Mouse (Mus musculus) layer of hippocampus, adult 6 months (tissue): Measurements from ENCODE around the gene 8030474K03Rik. TPM values are rescaled to one million over a fixed set of nuclear protein-coding genes. Genes with fewer than 3 reads are reported as not detected.

Experiments used
- long read RNA-seq, 2 experiments: library from polyadenylated mRNA; unstranded; transcript quantifications; one replicate each; pipeline ENCODE4 v2.0.0; 2019 to 2020
- polyA plus RNA-seq: library from polyadenylated mRNA; unstranded; fragments of <200 nt; fragmentation: Nextera tagmentation; gene quantifications from 2 replicates; pipeline ENCODE4 v1.2.3, GENCODE M21; 2021

The 8030474K03Rik gene
- 0.11 TPM in 1 of 2 replicates, not detected in the other for polyA plus RNA-seq
- long read RNA-seq, experiment 1 = 0 reads
- long read RNA-seq, experiment 2 = 0 reads

DNA sequence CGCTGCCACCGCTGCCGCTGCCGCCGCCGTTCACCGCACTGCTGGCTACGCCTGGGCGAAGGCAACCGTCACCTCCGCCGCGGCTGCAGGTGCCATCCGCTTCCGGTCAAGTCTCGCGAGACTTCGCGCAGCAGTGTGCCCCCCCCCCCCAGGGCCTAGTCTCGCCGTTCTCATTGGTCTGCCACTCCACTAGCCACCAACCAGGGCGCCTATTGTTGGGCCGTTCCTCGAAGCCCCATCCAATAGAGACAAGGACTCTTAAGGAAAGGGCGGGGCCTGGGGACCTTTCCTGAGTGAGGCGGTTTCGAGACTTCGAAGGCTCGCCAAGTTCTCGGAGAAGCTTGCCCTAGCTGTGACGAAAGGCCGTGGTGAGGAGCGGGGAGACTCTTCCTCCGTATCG lies at the start of gene 8030474K03Rik, which contains the start of gene Gm4779:
8030474K03Rik (plus strand) TSS at position 315 of the 400 bp plus-strand sequence.
Gm4779 (minus strand) TSS at position 82 of the 400 bp plus-strand sequence.

Other genes with a start within 250 kb of the 8030474K03Rik start
- 23.4 and 25.8 TPM in 2 replicates for gene Ogt, start 154.6 kb upstream of the 8030474K03Rik start, polyA plus RNA-seq
- 0.10 and 0.15 TPM in 2 replicates for gene Cxcr3, start 60.4 kb upstream of the 8030474K03Rik start, polyA plus RNA-seq
- gene Gm4779, start 233 bp upstream of the 8030474K03Rik start, polyA plus RNA-seq = 0.38 and 0.46 TPM in 2 replicates
- 13.0 and 18.3 TPM in 2 replicates for gene Nhsl2, start 54.7 kb downstream of the 8030474K03Rik start, polyA plus RNA-seq